Mouse (Mus musculus): Measurements from ENCODE around the gene Rimbp2. TPM values are rescaled to one million over a fixed set of nuclear protein-coding genes. Genes with fewer than 3 reads are reported as not detected.
A peak's percentile ranks its signal among the peaks of the same experiment; 100 is the strongest.
"Not testable (repeated sequence)": the region's sequence is repeated elsewhere in the genome, so short reads cannot be mapped to it uniquely, and the experiment has no call there.

The Rimbp2 gene
- polyA plus RNA-seq (2015; fragmentation: Nextera tagmentation; extraction: Ambion mirVana), result 0.05 and 0.15 TPM in 2 replicates

DNA sequence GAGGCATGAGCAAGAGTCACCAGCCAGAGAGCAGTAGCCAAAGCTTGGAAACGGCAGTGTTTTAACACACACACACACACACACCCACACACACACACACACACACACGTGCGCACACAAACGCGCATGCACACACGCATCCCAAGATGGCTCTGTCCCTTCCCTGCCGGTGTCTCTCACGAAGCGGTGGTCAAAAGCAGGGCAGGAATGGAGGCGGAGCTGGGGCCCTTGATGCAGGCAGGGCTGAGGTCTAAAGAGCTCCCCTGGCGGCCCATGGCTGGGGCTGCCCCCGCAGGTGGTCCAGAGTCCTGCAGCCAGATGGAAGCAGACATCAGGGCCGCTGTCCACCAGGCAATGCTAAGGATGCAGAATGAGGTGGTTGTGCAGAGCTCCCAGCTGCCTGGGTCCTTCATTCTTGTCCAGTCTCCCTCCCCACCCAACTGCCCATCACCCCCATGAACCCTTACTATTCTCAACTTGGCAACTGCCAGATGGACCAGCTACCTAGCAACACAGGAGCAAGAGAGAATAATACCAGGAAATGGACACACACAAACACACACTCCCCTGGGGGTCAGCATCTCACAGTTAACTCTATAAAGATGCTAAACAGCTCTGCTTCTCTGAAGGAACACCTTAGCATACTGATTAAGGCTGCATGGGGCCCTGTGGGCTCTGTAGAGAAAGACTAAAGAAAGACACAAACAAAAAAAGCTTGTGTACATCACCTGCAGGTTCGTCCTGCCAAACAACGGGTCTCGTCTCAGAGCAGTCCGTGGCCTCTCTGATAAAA is at the start of gene Rimbp2:
Gene Rimbp2 (minus strand): TSS at position 209 of the 793 bp plus-strand sequence.
- WGBS, result 14% methylated on average over 17 of the region's 17 CpGs
- Histone ChIP-seq H3K9ac (0 out of 2 replicates have a peak within 1 kb of the TSS, but pooled peaks have one; percentile 17), H3K27ac (no peak within 1 kb of the TSS), H3K9me3 (no peaks in the 10 kb centered on the region), H3K36me3 (no peaks in the 10 kb centered on the region), H3K4me1 (peaks cover 7% of the 10 kb centered on the region), H3K4me2 (peak within 1 kb of the TSS; percentile 55), H3K4me3 (peak within 1 kb of the TSS; percentile 30), H3K27me3 (peaks cover 31% of the 10 kb centered on the region)
- ATAC-seq (ENCODE audit: insufficient number of reproducible peaks, low FRiP score, low TSS enrichment, low read depth), result peak; percentile 12; the same call in 1 of the 2 replicates

DNA sequence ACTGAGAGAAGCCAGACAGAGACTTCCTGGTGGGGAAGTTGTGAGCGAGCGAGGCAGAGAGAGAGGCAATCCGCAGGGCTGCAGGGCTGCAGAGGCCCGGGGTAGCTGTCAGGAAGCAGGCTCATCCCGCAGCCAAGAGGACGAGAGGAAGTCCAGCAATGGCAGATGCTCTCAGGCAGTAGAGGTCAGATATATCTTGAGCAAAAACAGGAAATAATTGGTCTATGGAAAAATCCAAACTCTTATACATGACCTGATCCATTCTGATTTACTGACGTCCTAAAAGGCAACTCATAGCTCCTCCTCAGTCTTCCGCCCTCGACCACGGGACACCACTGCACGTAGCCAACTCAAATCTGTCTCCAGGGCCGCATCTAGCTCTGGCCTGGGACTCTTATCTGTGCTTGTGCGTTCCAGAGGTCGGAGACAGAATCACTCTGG is 49.3 kb upstream of the Rimbp2 start:
- Histone ChIP-seq H3K4me1 (peaks cover 10% of the 10 kb centered on the region), H3K4me2 (no peak overlapping the region), H3K9me3 (no peaks in the 10 kb centered on the region), H3K36me3 (peaks cover 15% of the 10 kb centered on the region; the same call in 1 of the 2 replicates), H3K27me3 (no peaks in the 10 kb centered on the region), H3K9ac (no peak overlapping the region), H3K27ac (peak overlapping the region; percentile 44; the same call in 1 of the 2 replicates), H3K4me3 (no peak overlapping the region)
- 51% methylated on average over 14 of the region's 14 CpGs for WGBS
- ATAC-seq (ENCODE audit: insufficient number of reproducible peaks, low FRiP score, low TSS enrichment, low read depth), result no peak

DNA sequence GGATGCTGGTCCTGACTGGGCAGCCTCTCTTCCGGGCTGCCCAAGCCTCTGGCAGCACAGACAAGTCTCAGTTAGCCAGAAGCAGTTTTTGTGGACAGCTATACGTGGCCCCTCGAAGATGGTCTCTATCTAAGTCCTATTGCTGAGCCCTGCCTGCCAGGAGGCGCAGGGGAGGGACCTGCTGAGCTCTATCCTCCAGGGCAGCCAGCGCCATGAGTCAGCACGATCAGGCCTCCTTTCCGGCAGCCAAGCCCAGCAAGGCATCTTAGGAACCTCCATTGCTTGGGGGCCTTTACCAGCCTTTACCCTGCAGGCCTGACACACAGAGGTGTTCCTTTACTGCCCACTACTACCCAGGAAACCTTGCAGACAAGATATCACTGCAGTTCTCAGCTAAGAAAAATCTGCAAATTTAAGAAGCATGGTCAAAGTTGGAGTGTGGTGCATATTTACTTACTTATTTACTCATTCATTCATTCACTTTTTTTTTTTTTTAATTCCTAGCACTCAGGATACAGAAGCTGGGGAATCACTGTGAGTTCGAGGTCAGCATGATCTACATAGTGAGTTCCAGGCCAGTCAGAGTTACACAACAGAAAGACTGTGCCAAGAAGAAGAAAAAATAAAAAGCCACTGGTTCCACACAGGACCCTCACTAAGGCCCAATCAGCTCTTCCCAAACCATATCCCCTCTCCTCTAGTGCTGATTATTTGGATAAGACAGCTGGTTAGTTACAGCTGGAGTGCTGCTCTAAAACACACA is 47.6 kb upstream of the Rimbp2 start:
- Histone ChIP-seq H3K4me2 (no peak overlapping the region), H3K27me3 (no peaks in the 10 kb centered on the region), H3K4me1 (no peaks in the 10 kb centered on the region), H3K36me3 (peaks cover 23% of the 10 kb centered on the region), H3K27ac (no peak overlapping the region), H3K9me3 (no peaks in the 10 kb centered on the region), H3K9ac (no peak overlapping the region), H3K4me3 (no peak overlapping the region)
- no peak for ATAC-seq (ENCODE audit: insufficient number of reproducible peaks, low FRiP score, low TSS enrichment, low read depth)
- WGBS, result 54% methylated on average over 8 of the region's 8 CpGs

DNA sequence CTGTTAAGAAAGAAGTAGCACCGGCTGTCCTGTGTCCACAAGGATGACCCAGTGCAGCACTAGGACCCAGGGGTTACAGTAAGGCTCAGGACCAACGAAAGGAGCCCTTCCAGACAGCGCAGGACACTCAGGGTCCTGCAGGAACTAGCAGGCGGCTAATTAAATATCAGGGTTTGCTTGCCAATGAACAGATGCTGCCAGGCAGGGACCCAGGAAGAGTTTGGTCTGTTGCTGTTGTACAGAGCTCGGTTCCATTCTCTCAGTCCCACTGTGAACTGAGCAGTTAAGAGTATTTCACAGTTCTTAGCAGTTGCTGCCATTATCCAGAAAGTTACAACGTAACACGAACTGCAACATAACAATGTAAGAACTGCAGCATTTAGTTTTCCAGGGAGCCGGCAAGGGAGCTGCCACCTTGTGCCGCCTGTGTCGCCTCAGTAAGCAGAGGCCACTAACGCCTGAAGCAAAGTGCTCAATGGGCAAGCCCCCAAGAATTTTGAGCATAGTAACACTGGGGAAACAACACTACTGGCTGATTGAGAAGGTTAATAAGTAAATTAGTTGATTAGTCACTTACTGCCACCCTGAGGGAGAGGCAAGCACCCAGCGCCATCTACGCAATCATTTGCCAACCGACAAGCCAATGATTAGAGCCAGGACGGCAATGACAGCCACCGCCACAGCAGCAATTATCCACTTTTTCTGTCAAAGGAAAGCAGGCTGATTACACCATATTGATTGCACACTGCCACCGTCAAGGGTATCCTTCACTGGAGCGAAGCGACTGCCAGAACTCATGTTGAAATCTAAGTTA is 34.1 kb upstream of the Rimbp2 start:
- Histone ChIP-seq H3K4me1 (no peaks in the 10 kb centered on the region), H3K36me3 (peaks cover 72% of the 10 kb centered on the region), H3K4me3 (no peak overlapping the region), H3K9ac (no peak overlapping the region), H3K9me3 (no peaks in the 10 kb centered on the region), H3K27me3 (no peaks in the 10 kb centered on the region), H3K27ac (no peak overlapping the region), H3K4me2 (no peak overlapping the region)
- no peak for ATAC-seq (ENCODE audit: insufficient number of reproducible peaks, low FRiP score, low TSS enrichment, low read depth)
- WGBS, result 79% methylated on average over 19 of the region's 19 CpGs

DNA sequence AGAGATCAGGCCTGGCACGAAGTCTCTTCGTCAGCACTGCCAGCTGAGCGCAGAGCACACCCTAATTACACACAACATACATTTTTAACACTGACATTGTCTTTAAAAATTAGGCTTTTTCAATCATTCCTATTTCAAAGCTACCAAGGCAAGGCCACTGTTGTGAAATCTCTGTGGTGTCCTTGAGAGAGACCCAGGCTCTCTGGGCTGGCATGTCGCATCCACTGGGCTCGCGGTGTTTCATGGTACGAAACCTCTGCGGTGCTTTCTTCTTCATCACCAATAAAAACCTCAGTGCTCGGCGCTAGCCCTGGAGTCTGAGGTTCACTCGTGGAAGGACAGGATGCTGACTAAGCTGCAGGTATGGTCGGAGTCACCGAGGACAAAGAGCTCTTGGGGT is 32.7 kb upstream of the Rimbp2 start:
- no peak overlapping the region for H3K4me2 ChIP-seq
- no peak for ATAC-seq (ENCODE audit: insufficient number of reproducible peaks, low FRiP score, low TSS enrichment, low read depth)
- no peak overlapping the region for H3K4me3 ChIP-seq
- no peaks in the 10 kb centered on the region for H3K9me3 ChIP-seq
- WGBS, result 90% methylated on average over 13 of the region's 13 CpGs
- H3K36me3 ChIP-seq, result peaks cover 58% of the 10 kb centered on the region
- H3K9ac ChIP-seq, result no peak overlapping the region
- H3K27me3 ChIP-seq, result no peaks in the 10 kb centered on the region
- no peak overlapping the region for H3K27ac ChIP-seq
- H3K4me1 ChIP-seq, result no peaks in the 10 kb centered on the region

DNA sequence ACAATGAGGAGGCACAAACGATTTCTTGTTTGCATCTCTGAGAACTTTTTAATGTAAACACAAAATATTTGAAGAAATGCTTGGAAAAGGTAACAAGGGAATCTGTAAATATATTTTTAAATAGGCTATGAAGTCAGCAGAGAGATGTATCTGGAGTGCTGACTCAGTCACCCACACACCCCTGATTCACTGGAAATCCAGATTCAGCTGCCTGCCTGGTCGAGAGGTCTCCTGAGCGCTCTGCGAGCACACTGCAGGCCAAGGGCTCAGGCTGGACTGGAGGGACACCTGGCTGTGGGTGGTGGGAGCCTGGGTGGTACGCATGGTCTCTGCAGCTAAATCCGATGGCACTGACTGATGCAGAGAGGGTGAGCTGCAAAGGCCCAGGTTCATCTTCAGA is 31.2 kb upstream of the Rimbp2 start:
- Histone ChIP-seq H3K4me2 (no peak overlapping the region), H3K27ac (no peak overlapping the region), H3K4me1 (no peaks in the 10 kb centered on the region), H3K36me3 (peaks cover 47% of the 10 kb centered on the region), H3K9ac (no peak overlapping the region), H3K4me3 (no peak overlapping the region), H3K27me3 (no peaks in the 10 kb centered on the region), H3K9me3 (no peaks in the 10 kb centered on the region)
- WGBS, result 83% methylated on average over 6 of the region's 6 CpGs
- ATAC-seq (ENCODE audit: insufficient number of reproducible peaks, low FRiP score, low TSS enrichment, low read depth), result no peak

DNA sequence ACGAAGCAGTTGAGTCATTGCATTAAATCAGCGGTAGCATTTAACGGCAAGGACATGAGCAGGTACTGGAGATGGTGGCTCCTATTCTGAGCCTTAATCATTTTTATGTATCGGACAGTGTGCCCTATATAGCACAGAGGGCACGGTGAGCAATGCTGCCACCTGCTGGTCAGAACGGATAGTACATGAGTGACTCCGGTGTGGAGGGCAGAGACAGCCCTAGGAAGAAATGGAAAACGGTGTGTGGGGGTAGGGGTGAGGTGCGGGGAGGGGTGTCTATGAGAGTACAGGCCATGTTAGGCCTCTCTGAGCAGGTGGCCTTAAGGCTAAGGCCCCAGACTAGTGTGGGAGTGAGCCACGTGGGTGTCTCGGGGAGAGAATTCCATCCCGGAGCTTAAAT is 28.3 kb upstream of the Rimbp2 start:
- WGBS, result 25% methylated on average over 12 of the region's 12 CpGs
- H3K9me3 ChIP-seq, result no peaks in the 10 kb centered on the region
- no peak for ATAC-seq (ENCODE audit: insufficient number of reproducible peaks, low FRiP score, low TSS enrichment, low read depth)

DNA sequence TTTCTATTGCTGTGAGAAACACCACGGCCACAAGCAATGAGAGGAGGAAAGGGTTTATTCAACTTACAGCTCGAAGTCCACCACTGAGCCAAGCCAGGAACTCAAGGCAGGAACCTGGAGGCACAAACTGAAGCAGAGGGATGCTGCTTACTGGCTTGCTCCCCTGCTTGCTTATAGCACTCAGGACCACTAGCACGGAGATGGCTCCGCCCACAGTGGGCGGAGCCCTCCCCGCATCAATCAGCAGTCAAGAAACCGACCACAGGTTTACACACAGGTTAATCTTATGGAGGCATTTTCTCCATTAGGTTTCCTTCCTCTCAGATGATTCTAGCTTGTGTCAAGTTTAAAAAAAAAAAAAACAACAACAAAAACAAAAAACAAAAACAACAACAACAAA is 27.6 kb upstream of the Rimbp2 start:
- Histone ChIP-seq H3K27ac (no peak overlapping the region), H3K4me2 (no peak overlapping the region), H3K9ac (no peak overlapping the region), H3K9me3 (no peaks in the 10 kb centered on the region), H3K4me3 (no peak overlapping the region), H3K27me3 (no peaks in the 10 kb centered on the region), H3K4me1 (no peaks in the 10 kb centered on the region), H3K36me3 (peaks cover 13% of the 10 kb centered on the region)
- WGBS, result 70% methylated on average over 7 of the region's 7 CpGs
- no peak for ATAC-seq (ENCODE audit: insufficient number of reproducible peaks, low FRiP score, low TSS enrichment, low read depth)

More for the DNA sequence above, 28.3 kb upstream of the Rimbp2 start:
- peaks cover 21% of the 10 kb centered on the region for H3K36me3 ChIP-seq
- no peaks in the 10 kb centered on the region for H3K4me1 ChIP-seq
- H3K27me3 ChIP-seq, result no peaks in the 10 kb centered on the region
- H3K9ac ChIP-seq, result no peak overlapping the region
- H3K4me2 ChIP-seq, result no peak overlapping the region
- H3K27ac ChIP-seq, result no peak overlapping the region
- no peak overlapping the region for H3K4me3 ChIP-seq

DNA sequence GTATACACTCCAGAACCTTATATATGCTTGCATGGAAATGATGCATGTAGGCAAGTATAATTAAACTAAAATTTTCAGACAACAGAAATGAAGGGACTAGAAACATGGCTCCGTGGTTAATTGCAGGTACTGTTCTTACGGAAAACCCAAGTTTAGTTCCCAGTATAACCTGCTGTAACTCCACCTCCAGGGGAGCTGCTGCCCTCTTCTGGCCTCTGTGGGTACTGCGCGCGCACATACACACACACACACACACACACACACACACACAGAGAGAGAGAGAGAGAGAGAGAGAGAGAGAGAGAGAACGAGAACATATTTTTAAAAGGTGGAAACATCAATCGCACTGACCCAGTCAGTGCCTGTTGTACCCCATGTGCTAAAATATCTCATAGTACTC is 25.7 kb upstream of the Rimbp2 start:
- H3K9me3 ChIP-seq, result no peaks in the 10 kb centered on the region
- H3K4me2 ChIP-seq, result no peak overlapping the region
- H3K4me1 ChIP-seq, result no peaks in the 10 kb centered on the region
- no peak overlapping the region for H3K4me3 ChIP-seq
- H3K27ac ChIP-seq, result no peak overlapping the region
- no peaks in the 10 kb centered on the region for H3K36me3 ChIP-seq
- 98% methylated on average over 7 of the region's 7 CpGs for WGBS
- no peaks in the 10 kb centered on the region for H3K27me3 ChIP-seq
- H3K9ac ChIP-seq, result no peak overlapping the region
- ATAC-seq (ENCODE audit: insufficient number of reproducible peaks, low FRiP score, low TSS enrichment, low read depth), result no peak

DNA sequence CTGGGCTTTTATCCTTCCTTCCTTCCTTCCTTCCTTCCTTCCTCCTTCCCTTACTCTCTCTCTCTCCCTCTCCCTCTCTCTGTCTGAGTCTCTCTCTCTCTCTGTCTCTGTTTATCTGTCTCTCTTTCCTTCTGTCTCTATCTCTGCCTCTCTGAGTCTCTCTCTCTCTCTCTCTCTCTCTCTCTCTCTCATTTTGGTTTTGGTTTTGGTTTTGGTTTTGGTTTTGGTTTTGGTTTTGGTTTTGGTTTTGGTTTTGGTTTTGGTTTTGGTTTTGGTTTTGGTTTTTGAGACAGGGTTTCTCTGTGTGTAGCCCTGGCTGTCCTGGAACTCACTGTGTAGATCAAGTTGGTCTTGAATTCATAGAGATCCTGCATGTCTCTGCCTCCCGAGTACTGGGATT is 24.2 kb upstream of the Rimbp2 start:
- H3K4me1 ChIP-seq; H3K36me3 ChIP-seq; H3K9ac ChIP-seq; H3K9me3 ChIP-seq; H3K4me2 ChIP-seq; H3K27me3 ChIP-seq; ATAC-seq (ENCODE audit: insufficient number of reproducible peaks, low FRiP score, low TSS enrichment, low read depth); H3K27ac ChIP-seq; H3K4me3 ChIP-seq: not testable (repeated sequence)
- WGBS, result 69% methylated on average over 1 of the region's 1 CpGs

DNA sequence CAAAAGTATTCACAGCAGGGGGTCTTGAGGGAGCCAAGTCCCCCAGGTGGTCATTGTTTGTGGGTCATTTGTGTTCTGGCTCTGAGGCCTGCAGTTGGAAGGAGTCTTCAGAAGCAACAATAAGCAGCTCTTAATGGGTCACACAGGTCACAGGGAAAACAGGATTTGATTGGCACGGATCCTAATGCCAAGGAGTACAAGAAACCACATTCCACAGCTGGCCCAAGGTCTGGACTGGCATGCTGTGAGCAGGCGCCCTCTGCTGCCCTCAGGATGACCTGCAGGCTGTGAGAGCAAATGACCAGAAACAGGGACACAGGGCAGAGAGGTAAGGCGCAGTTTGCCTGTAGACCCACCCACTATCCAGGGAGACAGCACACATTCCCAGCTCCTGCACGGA is 23.0 kb upstream of the Rimbp2 start:
- no peaks in the 10 kb centered on the region for H3K4me1 ChIP-seq
- no peaks in the 10 kb centered on the region for H3K36me3 ChIP-seq
- H3K9ac ChIP-seq, result no peak overlapping the region
- no peak overlapping the region for H3K4me3 ChIP-seq
- H3K4me2 ChIP-seq, result no peak overlapping the region
- ATAC-seq (ENCODE audit: insufficient number of reproducible peaks, low FRiP score, low TSS enrichment, low read depth), result no peak
- 28% methylated on average over 4 of the region's 4 CpGs for WGBS
- H3K27ac ChIP-seq, result no peak overlapping the region
- no peaks in the 10 kb centered on the region for H3K9me3 ChIP-seq
- no peaks in the 10 kb centered on the region for H3K27me3 ChIP-seq

Measured in limb, embryonic 15.5 days (tissue).